Mouse (Mus musculus) ES-Bruce4 (cell line): ENCODE measurements at regions not wholly inside any gene's neighbourhood (a gene's known extent, or its start where the extent isn't known, plus 50 kb on each side); places are given as distances from the start of the nearest gene placed in this dataset.

Experiments used
- H3K27ac ChIP-seq: 2 replicates; pipeline ENCODE4 v1.5.1; 2012; ENCODE audit warnings: low read length, inconsistent platforms; ENCODE audit not compliant: insufficient read depth
- H3K27me3 ChIP-seq: 2 replicates; pipeline ENCODE4 v1.6.1; 2012; ENCODE audit warnings: mild to moderate bottlenecking, low read length, inconsistent platforms; ENCODE audit not compliant: control insufficient read depth, poor library complexity, insufficient read depth, severe bottlenecking
- H3K36me3 ChIP-seq: 2 replicates; pipeline ENCODE4 v1.6.1; 2012; ENCODE audit warnings: inconsistent platforms, mild to moderate bottlenecking, low read length, moderate library complexity; ENCODE audit not compliant: control insufficient read depth, poor library complexity, insufficient read depth, severe bottlenecking
- H3K4me1 ChIP-seq: one replicate; pipeline ENCODE4 v1.8.1; 2011; ENCODE audit warnings: low read length; ENCODE audit not compliant: control insufficient read depth, insufficient read depth
- H3K4me3 ChIP-seq: 2 replicates; pipeline ENCODE4 v1.5.1; 2011; ENCODE audit warnings: low read depth, mild to moderate bottlenecking, low read length
- H3K9ac ChIP-seq: 2 replicates; pipeline ENCODE4 v1.6.1; 2012; ENCODE audit warnings: low read depth, mild to moderate bottlenecking, inconsistent platforms; ENCODE audit not compliant: poor library complexity, severe bottlenecking
- H3K9me3 ChIP-seq: replicated peaks from 2 replicates; pipeline ENCODE4 v1.6.1; 2012; ENCODE audit warnings: mild to moderate bottlenecking, low read length, inconsistent platforms; ENCODE audit not compliant: control insufficient read depth, poor library complexity, insufficient read depth, severe bottlenecking
- CTCF ChIP-seq: IDR thresholded peaks from one replicate; pipeline ENCODE4 v1.8.1; 2011; ENCODE audit warnings: low read depth, low read length
- EP300 ChIP-seq: IDR thresholded peaks from 2 replicates; pipeline ENCODE4 v1.6.1; 2011; ENCODE audit warnings: low read depth, low read length; ENCODE audit not compliant: insufficient read depth
- POLR2A ChIP-seq: IDR thresholded peaks from one replicate; pipeline ENCODE4 v1.8.1; 2011; ENCODE audit warnings: low read length; ENCODE audit not compliant: insufficient read depth

DNA sequence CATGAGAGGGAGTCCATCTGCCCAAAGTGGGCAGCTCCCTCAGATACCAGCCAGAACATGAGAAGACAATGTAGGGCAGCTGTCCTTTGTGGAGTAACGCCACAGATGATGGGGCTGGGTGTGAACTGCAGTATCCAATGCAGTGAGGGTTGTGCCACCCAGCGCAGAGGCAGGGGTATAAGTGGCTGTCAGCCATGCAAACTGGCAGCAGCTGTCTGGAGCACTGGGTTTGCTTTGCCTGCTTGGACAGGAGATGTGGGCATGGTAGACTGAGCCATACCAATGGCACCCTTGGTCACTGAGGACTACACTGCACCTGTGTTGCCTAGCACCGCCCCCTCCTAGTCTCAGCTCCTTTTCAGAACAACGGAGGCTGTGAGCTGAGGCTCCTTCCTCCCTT lies 244.6 kb upstream of the Mgmt start:
- Histone ChIP-seq H3K27me3 (no peaks in the 10 kb centered on the region), H3K4me3 (no peak overlapping the region), H3K4me1 (no peaks in the 10 kb centered on the region), H3K36me3 (no peaks in the 10 kb centered on the region), H3K9me3 (no peaks in the 10 kb centered on the region), H3K27ac (no peak overlapping the region), H3K9ac (no peak overlapping the region)
- TF ChIP-seq CTCF (no peak), POLR2A (no peak), EP300 (no peak)

DNA sequence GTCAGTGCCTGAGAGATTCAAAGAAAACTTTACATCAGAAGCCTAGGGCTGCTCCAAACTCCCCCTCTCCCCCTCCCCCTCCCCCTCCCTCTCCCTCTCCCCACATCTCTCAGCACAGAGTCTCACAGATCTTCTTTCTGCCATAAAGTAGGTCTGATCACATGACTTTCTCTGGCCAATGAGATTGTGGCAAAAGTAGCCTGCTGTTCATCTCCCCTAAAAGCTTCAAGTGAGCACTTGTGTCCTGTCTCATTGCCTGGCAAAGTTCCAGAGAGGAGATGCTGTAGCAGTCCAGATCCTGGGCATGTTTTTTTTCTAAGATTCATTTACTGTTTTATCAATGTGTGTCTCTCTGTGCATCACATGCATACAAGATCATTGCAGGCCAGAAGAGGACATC lies 234.5 kb upstream of the Mgmt start:
- Histone ChIP-seq H3K4me1 (no peaks in the 10 kb centered on the region), H3K27ac (no peak overlapping the region), H3K27me3 (no peaks in the 10 kb centered on the region), H3K36me3 (no peaks in the 10 kb centered on the region), H3K9me3 (no peaks in the 10 kb centered on the region), H3K9ac (no peak overlapping the region), H3K4me3 (no peak overlapping the region)
- no peak for TF ChIP-seq CTCF
- no peak for TF ChIP-seq EP300
- TF ChIP-seq POLR2A: no peak

GRCm38 (mm10) chr7:136660401-136660800 lies 234.0 kb upstream of the Mgmt start:
- no peaks in the 10 kb centered on the region for H3K36me3 ChIP-seq
- H3K9ac ChIP-seq: no peak overlapping the region
- H3K27me3 ChIP-seq: no peaks in the 10 kb centered on the region
- H3K4me1 ChIP-seq: no peaks in the 10 kb centered on the region
- no peak for TF ChIP-seq POLR2A
- TF ChIP-seq EP300: no peak
- TF ChIP-seq CTCF: no peak
- no peak overlapping the region for H3K4me3 ChIP-seq
- no peaks in the 10 kb centered on the region for H3K9me3 ChIP-seq
- no peak overlapping the region for H3K27ac ChIP-seq

- TF ChIP-seq POLR2A (no peak), EP300 (no peak), CTCF (no peak)
- Histone ChIP-seq H3K9ac (no peak overlapping the region), H3K9me3 (no peaks in the 10 kb centered on the region), H3K27me3 (no peaks in the 10 kb centered on the region), H3K4me3 (no peak overlapping the region), H3K27ac (no peak overlapping the region), H3K4me1 (peaks cover 2% of the 10 kb centered on the region), H3K36me3 (no peaks in the 10 kb centered on the region)
These were observed 229.9 kb upstream of the Mgmt start for GRCm38 (mm10) chr7:136664424-136665082.

DNA sequence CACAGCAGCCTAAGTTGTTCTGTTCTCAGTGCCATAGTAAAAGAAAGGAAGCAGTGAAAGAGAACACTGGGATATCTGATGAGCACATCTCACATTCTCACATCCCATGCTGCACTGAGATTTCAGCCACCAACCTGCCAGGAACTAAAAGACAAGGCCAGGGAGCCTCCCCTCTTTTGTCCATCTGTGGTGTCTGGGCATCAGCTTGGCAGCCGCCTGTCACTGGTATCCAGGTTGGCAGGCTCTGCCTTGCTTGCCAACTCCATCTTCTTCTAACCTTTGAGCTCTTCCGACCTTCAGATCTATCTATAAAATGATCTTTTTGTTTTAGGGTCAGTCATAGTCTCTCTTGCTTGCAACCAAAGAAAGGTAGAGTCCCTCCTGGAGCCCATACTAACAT lies 228.5 kb upstream of the Mgmt start:
- Histone ChIP-seq H3K4me3 (no peak overlapping the region), H3K9me3 (no peaks in the 10 kb centered on the region), H3K27ac (no peak overlapping the region), H3K27me3 (no peaks in the 10 kb centered on the region), H3K4me1 (peaks cover 2% of the 10 kb centered on the region), H3K36me3 (no peaks in the 10 kb centered on the region), H3K9ac (no peak overlapping the region)
- TF ChIP-seq EP300: no peak
- no peak for TF ChIP-seq CTCF
- no peak for TF ChIP-seq POLR2A

DNA sequence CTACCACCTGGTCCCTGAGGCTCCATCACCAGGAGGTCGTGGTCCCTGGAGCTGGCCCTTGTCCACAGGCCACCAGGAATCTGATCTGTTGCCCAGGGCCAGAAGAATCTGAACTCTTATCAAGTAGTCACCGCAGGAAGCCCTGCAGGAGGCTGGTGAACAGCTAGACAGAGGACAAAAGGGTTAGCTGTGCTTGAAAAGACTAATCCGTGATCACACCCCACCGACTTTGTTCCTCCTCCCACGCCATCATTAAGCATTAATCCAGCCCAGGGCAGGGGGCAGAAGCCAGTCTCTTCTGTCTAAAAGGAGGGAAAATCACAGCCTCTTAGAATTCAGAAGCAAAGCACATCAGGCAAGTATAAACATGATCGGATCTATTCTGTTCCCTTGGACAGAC lies 227.7 kb upstream of the Mgmt start:
- Histone ChIP-seq H3K36me3 (no peaks in the 10 kb centered on the region), H3K9me3 (no peaks in the 10 kb centered on the region), H3K4me3 (no peak overlapping the region), H3K4me1 (peaks cover 2% of the 10 kb centered on the region), H3K9ac (no peak overlapping the region), H3K27ac (no peak overlapping the region), H3K27me3 (no peaks in the 10 kb centered on the region)
- TF ChIP-seq EP300 (no peak), CTCF (no peak), POLR2A (no peak)
